Mouse (Mus musculus) monocyte, adult 2 months (primary cell): ENCODE measurements around the gene Rcan2.

Source experiments
- DNase-seq, 2 experiments: peaks; one replicate each; pipeline ENCODE4 v3.0.0; 2022; ENCODE audit warnings: low spot score in 2 of 2, low read depth in 1 of 2

The Rcan2 gene

GRCm38 (mm10) chr17:43904896-43905295 is 103.7 kb downstream of the Rcan2 start:
- no peak for DNase-seq

GRCm38 (mm10) chr17:43906728-43907127 is 105.6 kb downstream of the Rcan2 start:
- DNase-seq, result no peak

DNA sequence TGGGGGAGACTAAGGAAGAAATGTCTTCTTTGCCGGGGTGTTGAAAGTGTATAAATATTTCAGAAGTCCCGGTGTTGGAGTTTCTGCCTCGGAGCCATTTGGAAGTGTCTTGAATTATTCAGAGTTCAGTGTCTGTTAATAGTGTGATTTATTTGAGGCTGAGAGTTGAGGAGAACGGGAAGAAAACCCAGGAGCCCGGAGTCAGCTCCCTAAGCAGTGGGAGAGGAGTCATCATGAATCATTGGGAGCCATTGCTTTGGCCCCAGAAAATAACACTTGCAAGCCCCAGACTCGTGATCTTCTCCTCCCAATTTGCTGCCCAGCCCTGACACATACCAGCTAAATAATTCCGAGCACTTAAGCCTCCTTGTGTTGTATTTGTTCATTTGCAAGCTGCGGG is 115.0 kb downstream of the Rcan2 start:
- DNase-seq, result no peak

DNA sequence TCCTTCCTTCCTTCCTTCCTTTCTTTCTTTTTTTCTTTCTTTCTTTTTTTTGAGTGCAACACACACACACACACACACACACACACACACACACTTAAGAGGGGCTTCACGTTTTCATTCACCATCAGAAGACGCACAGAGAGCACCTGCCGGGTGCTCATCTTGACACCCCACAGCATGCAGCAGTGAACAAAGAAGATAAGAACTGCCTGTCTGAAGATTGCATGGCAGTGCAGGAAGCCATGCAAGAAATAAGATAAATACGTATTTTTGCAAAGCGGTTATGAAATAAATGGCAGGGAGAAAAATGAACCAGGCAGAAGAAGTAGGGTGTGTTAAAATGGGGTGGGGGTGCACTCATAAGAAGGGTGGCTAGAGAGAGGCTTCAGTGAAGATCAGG is 116.0 kb downstream of the Rcan2 start:
- DNase-seq, result no peak

- DNase-seq, result no peak
Measured at GRCm38 (mm10) chr17:43929856-43930255, 128.7 kb downstream of the Rcan2 start.

DNA sequence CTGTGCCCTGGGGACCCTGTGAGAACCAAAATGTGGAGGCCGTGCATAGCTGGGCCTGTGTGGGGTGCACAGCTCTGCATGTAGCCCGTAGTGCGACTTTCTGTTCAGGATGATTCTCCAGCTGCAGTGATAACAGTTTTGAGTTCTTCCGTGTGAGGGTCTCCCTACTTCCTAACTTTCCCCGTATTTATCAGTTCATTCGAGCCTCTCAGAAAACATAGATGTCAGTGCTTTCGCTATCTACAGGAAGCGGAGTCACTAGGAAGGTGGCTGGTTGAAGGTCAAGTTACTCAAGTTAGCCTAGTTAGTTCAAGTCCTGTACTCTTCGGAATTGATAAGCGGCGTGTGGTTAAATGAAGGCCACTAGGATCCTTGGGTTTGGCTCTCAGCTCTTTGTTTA is 130.6 kb downstream of the Rcan2 start:
- DNase-seq, result no peak

GRCm38 (mm10) chr17:43934056-43934455 is 132.9 kb downstream of the Rcan2 start:
- no peak for DNase-seq

GRCm38 (mm10) chr17:43952219-43952618 is 151.1 kb downstream of the Rcan2 start:
- no peak for DNase-seq

DNA sequence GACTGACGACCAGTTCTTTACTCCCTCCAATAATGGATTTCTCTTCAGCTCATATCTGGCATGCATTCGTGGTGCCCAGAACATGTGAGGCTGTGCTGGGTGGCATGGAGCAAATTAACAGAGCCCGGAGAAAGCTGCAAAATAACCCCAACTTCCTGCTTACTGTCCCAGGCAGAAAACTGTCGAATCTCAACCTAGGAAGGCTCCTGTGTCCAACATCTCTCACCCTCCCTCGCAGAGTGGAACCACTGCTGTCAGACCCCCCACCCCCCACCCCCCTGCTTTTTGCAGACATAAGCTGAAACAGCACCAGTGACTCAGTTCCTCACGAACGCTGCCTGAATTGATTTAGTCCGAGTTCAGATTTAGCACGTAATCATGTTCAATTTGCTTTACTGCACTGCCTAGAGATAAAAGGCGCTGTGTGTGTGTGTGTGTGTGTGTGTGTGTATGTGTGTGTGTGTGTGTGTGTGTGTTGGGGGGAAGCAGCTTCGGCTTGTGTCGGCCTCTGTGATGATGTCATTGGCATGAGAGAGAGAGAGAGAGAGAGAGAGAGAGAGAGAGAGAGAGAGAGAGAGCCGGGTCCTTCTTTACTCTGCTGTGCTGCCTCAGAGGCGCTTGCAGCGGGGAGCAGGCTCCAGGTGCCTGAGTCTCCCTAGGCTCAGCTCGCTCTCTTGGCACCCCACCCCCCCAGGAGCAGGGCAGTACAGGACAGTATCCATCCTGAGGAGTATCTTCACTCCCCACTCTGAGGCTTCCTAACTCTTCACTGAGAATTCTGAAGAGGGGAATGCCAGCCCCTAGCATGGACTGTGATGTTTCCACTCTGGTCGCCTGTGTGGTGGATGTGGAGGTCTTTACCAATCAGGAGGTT is 151.7 kb downstream of the Rcan2 start:
- DNase-seq, result no peak

GRCm38 (mm10) chr17:43953535-43953918 is 152.4 kb downstream of the Rcan2 start:
- DNase-seq, result no peak

DNA sequence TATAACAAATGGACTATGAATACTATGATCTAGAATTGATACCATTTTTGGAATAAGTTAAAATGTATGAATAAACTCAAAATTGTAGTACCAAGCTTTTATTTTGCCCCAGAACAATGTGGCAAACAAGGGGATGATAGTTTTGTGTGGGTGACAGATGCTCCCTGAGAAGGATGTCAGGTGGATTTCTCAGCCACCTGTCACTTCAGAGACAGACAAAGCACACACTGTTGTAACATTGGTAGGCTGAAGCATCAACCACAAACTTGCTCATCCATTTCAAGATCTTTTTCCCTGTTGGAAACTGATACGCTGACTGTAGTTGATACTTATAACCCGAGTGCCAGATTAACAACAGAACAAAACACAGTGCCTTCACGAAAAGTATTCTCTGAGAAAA is 158.6 kb downstream of the Rcan2 start:
- no peak for DNase-seq

GRCm38 (mm10) chr17:43969943-43970342 is 168.8 kb downstream of the Rcan2 start:
- no peak for DNase-seq

DNA sequence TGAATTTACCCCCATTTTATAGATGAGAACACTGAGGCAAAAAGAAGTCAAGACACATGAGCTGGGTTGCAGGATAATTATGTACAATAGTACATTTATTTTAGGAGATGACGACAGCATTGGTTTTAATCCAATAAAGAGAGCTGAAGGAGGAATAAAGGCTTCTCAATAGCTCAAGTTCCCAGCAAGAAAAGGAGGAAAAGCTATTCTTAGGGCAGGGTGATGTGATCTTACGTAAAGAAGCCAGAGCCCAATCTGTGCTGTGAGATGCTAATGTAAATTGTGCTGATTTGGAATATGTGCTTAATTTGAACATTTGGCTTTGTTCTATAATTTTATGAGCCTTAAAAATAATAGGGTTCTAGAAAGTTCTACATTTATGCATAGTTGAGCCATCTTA is 176.4 kb downstream of the Rcan2 start:
- no peak for DNase-seq

DNA sequence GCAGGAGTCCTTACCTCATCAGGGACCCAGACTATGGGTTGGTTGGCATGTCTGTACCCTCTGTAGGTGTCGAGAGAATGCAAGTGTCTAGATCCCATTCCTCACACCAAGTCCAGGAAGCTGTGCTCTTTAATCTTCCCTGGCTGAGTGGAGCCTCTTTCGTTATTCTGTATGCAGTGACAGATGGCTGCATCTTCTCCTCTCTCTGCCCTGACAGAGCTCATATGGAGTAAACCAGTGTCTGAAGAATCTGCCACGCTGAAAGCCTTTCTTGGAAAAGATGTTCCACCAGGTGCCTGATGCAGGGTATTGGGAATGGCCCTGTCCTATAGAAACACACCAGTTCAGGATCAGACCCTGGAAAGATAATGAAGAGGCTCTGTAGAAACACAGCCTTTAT is 178.8 kb downstream of the Rcan2 start:
- DNase-seq, result no peak

- no peak for DNase-seq
Measured at GRCm38 (mm10) chr17:43982505-43982904, 181.4 kb downstream of the Rcan2 start.

GRCm38 (mm10) chr17:43989334-43989945 is 188.3 kb downstream of the Rcan2 start:
- no peak for DNase-seq

DNA sequence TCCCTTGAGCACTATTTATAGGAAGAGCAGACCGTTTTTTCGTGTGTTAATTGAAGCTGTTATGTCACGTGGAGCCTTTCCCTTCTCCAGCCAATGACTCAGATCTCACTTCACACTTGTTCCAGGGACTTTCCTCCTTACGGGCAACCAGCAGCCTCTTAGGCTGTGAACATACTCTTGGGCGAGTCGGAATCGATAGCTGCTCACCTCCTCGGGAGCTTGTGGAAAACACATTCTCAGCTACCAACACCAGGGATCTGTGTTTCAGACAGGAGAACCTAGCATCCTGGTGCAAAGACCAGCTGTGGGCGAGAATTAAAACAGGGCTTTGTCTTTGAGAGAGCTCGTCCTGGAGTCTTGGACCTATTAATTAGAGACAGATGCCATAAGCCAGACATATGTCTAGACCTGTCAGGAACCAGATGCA is 189.8 kb downstream of the Rcan2 start:
- DNase-seq, result no peak

DNA sequence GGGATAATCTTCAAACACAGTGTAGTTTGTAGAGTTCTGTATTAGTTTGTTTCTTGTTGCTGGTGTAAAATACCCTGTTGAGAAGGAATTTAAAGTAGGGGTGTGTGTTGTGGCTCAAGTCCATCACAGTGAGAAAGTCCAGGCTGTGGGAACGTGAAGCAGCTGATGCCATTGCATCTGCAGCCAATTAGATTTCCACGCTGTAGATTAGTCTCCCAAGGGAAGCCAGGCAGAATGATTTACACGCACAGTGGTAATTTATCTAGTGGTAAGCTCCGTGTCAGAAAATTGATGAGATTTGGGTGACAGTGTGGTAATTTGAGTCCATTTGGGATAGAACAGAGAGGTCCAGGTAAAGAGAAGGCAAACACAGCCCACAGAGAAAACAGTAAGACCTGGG is 192.9 kb downstream of the Rcan2 start:
- DNase-seq, result no peak

DNA sequence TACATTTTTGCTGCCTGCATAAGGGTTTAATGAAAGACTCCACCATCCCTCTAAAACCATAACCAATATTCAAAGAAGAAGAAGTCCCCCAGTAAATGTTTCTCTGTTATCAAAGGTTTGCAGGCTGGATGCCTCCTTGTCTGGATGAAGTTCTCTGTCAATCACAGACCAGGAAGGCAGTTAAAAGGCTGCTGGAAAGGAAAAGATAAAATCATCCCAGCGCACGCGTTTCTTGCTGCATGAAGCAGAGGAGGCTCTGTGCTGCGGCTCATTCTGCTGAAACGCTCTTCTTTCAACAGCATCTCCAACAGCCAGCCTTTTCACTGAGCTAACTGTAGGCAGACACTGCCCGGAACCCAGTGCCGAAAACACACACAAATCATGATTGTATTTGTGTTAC is 196.4 kb downstream of the Rcan2 start:
- no peak for DNase-seq

DNA sequence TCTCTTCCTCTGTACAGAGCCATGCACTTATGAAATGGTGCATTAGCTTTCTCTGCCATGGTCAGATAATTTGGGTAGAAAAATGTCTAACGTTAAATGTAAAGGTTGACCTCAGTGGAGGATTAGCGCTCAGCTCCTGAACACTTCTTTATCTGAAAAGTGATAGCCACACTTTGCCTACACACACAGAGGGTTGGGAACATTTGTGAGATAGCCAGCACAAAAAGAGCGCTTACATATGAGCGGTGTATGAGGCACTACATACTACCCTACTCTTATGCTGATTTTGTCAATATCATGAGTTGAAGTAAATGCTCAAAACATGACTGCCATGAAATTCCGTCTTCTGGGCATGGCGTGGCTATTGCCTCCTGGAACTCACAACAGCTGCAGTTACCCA is 196.9 kb downstream of the Rcan2 start:
- no peak for DNase-seq

DNA sequence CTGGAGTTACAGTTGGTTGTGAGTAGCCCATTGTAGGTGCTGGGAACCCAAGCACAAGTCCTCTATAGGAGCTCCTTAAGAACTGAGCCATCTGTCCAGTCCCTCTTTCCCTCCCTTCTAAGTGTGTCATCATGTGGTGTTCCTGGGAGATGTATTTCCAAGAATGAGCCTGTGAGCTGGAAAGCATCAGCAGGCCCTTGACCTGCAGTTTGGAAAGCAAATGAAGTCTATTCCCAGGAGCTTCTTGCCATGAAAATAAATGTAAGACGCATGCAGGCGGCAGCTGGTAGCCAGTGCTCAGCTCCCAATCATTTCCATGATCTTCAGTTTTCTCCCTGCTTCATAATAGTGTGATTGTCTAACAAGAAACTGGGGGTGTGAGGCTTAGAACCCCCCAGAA is 203.2 kb downstream of the Rcan2 start:
- no peak for DNase-seq

- no peak for DNase-seq
Measured at GRCm38 (mm10) chr17:44007411-44007810, 206.3 kb downstream of the Rcan2 start.

- no peak for DNase-seq
Measured at GRCm38 (mm10) chr17:44011917-44012316, 210.8 kb downstream of the Rcan2 start.
